Mouse (Mus musculus) granulocyte monocyte progenitor cell, adult 5-6 weeks (primary cell): ENCODE results near the gene Usp17lc. TPM values are rescaled to one million over a fixed set of nuclear protein-coding genes. Genes with fewer than 3 reads are reported as not detected.
"Not testable (repeated sequence)": the region's sequence is repeated elsewhere in the genome, so short reads cannot be mapped to it uniquely, and the experiment has no call there.

Experiments used
- ATAC-seq: replicated peaks from 2 replicates; pipeline ENCODE4 v1.8.0; 2016; ENCODE audit warnings: mild to moderate bottlenecking, moderate TSS enrichment, inconsistent platforms; ENCODE audit not compliant: poor library complexity, severe bottlenecking
- total RNA-seq, 2 experiments: library from RNA; stranded (forward) in 1 of 2; stranded (reverse) in 1 of 2; fragments of 200-712, 200-1000 nt in 1 of 2; fragments of >200 nt in 1 of 2; fragmentation: Nextera tagmentation in 1 of 2; gene quantifications; 2 replicates each; pipeline ENCODE4 v1.2.3; 2014 to 2017

The Usp17lc gene
- total RNA-seq (2014; fragmentation: Nextera tagmentation) (not detected in 2 replicates), total RNA-seq (2017) (not detected in 2 replicates)

DNA sequence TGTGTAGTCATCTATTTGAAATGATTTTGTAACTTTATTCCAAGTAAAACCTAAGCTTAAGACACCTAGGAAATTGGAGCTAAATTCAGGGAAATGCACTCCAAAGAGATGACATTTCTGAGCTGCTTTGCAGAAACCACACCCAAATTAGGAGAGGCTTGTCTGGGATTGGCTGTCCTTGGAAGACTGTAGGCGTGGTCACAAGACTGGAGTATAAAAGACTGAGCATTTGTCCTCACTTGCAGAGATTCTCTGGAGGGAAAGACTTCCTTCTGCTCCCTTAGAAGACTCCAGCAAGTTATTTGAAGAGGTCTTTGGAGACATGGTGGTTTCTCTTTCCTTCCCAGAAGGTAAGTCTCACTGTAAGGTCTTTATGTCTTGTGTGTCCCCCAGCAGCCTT lies at the start of gene Usp17lc:
Gene Usp17lc, plus strand, starts transcription at position 301 of the 400 bp plus-strand sequence.
- not testable (repeated sequence) for ATAC-seq

DNA sequence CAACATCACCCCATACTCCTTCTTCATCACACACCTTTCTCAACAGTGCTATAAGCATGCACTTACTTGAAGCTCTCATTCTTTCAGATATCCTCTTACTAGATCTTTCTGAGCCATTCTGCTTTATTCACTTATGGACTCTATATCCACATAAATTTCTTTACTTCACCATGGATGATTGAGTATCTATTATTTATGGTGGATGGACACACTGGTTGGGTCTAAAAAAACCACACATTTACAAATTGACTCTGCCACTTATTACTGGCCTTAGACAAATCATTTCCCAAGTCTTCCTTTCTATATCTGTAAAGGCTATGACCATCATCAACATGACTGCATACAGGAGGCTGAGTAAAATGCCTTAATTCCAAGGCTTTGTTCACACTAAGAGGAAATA lies 28.8 kb upstream of the Usp17lc start, which contains the start of gene Olfr603:
Gene Olfr603, minus strand, starts transcription at position 101 of the 400 bp plus-strand sequence.
- no peak for ATAC-seq

DNA sequence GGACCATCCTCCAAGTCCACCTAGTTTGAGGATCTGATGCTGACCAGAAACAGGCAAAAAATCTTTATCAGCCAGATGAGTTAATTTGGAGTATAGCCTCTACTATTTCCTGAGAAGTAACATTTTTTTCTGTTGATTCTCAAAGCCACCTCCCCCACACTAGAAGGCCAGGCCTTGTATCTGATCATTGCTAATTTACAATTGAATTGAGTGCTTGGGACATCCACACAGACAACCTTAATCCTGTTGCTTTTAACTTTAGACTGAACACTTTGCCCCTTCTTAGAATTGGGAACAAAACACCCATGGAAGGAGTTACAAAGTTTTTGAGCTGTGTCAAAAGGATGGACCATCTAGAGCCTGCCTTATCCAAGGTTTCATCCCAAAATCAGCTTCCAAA lies 17.1 kb upstream of the Usp17lc start:
- ATAC-seq = no peak

DNA sequence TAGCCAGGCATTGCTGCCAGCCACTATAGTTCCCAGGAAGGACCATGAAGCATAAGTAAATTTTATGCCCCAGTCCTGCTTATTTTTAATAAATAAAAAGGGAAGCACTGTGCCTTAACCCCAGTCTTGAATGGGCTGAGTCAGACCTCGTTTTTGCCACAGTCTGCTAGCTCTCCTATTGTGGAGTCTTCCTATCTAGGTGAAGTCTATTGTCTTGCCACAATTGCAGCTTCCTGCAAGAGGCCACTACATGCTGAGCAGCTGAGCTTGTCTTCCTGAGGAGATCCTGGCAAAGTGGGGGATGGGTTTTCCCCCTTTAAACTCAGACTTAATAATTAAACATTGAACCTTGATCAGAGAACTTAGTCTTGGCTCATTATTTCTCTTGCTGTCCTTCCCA lies 15.9 kb upstream of the Usp17lc start:
- no peak for ATAC-seq

DNA sequence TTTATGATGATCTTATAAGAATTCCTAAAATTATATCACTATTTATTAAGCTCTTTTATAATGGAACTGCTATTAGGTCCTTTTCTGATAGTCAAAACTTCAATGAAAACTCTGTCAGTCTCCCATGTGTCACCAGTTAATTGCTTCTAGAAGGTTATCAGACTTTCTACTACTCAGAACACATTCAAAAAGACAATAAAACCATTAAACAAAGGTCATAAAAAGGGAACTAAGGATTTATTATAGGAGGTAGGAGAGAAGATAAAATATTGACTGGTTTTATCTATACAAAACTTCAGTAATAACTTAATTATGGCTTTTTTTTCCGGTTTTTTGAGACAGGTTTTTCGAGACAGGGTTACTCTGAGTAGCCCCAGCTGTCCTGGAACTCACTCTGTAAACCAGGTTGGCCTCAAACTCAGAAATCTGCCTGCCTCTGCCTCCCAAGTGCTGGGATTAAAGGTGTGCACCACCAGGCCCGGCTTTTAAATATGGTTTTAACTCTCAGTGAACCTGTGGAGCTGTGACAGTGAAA lies 8.3 kb upstream of the Usp17lc start:
- not testable (repeated sequence) for ATAC-seq

DNA sequence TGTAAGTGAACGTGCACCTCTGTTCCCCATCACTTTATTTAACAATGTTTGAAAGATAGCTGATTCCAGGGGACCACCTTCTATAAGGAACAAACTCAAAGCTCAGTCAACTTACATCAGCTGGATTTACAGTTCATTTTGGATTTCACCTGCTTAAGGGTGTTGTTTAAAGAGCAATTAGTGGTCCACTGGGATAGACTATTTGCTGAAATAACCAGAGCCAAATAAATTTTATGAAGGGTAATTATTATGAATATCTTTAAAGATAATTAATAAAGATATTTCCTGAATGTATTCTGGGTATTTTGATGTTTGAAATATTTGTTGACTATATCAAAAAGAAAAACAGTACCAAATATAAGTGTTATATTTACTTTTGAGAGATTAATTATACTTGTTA lies 30.5 kb downstream of the Usp17lc start, which contains the start of gene Olfr605:
Gene Olfr605, minus strand, starts transcription at position 101 of the 400 bp plus-strand sequence.
- no peak for ATAC-seq

DNA sequence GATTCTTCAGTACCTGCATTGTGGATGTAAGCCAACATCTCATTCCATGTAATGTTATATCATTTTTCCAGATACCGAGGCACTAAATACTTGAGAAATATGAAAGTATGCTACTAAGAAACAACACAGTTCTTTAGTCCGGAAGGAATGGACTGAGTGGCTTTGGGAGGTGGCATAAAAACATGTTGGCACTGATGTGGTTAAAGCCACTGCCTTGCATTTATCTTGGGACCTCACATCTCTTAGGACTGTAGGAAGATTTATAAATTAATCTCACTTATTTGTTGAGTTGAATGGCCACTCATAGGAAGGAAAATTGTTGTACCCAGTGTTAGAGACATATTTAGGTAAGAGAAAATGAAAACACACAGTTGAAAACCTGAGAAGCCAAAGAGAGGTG lies 33.9 kb downstream of the Usp17lc start, which contains the start of gene Olfr606:
Gene Olfr606, plus strand, starts transcription at position 301 of the 400 bp plus-strand sequence.
- no peak for ATAC-seq

DNA sequence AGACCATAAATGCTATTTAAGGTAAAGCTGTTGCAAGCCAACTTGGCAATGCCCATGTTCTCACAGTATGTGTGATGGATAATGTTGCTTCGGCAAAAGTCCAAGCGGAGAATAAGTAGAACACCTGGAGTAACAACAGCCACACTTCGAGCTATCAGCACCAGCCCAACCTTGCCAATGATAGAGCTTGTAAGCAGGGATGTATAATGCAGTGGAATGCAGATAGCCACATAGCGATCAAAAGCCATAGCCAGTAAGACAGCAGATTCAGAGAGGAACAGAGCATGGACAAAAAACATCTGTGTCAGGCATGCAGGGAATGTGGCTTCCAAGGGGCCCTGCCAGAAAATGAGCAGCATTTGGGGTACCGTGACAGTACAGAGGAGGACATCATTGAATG lies 45.7 kb downstream of the Usp17lc start:
- ATAC-seq = no peak

Other genes starting within 250 kb of the Usp17lc start
- gene Olfr591, start 236.7 kb upstream of the Usp17lc start, total RNA-seq (2014; fragmentation: Nextera tagmentation) = not detected in 2 replicates
- not detected in 2 replicates for gene Olfr591, start 236.7 kb upstream of the Usp17lc start, total RNA-seq (2017)
- gene Olfr592, start 230.3 kb upstream of the Usp17lc start, total RNA-seq (2014; fragmentation: Nextera tagmentation) = not detected in 2 replicates
- gene Olfr592, start 230.3 kb upstream of the Usp17lc start, total RNA-seq (2017) = not detected in 2 replicates
- gene Olfr593, start 203.2 kb upstream of the Usp17lc start, total RNA-seq (2014; fragmentation: Nextera tagmentation) = not detected in 2 replicates
- gene Olfr593, start 203.2 kb upstream of the Usp17lc start, total RNA-seq (2017) = not detected in 2 replicates
- gene Olfr594, start 198.1 kb upstream of the Usp17lc start, total RNA-seq (2014; fragmentation: Nextera tagmentation) = not detected in 2 replicates
- not detected in 2 replicates for gene Olfr594, start 198.1 kb upstream of the Usp17lc start, total RNA-seq (2017)
- gene Usp17ld, start 162.6 kb upstream of the Usp17lc start, total RNA-seq (2014; fragmentation: Nextera tagmentation) = not detected in 2 replicates
- not detected in 2 replicates for gene Usp17ld, start 162.6 kb upstream of the Usp17lc start, total RNA-seq (2017)
- gene Olfr596, start 109.4 kb upstream of the Usp17lc start, total RNA-seq (2014; fragmentation: Nextera tagmentation) = not detected in 2 replicates
- not detected in 2 replicates for gene Olfr596, start 109.4 kb upstream of the Usp17lc start, total RNA-seq (2017)
- gene Olfr597, start 98.8 kb upstream of the Usp17lc start, total RNA-seq (2014; fragmentation: Nextera tagmentation) = not detected in 2 replicates
- not detected in 2 replicates for gene Olfr597, start 98.8 kb upstream of the Usp17lc start, total RNA-seq (2017)
- not detected in 2 replicates for gene Olfr598, start 91.5 kb upstream of the Usp17lc start, total RNA-seq (2014; fragmentation: Nextera tagmentation)
- gene Olfr598, start 91.5 kb upstream of the Usp17lc start, total RNA-seq (2017) = not detected in 2 replicates
- not detected in 2 replicates for gene Olfr599, start 79.2 kb upstream of the Usp17lc start, total RNA-seq (2014; fragmentation: Nextera tagmentation)
- not detected in 2 replicates for gene Olfr599, start 79.2 kb upstream of the Usp17lc start, total RNA-seq (2017)
- not detected in 2 replicates for gene Olfr600, start 65.4 kb upstream of the Usp17lc start, total RNA-seq (2014; fragmentation: Nextera tagmentation)
- not detected in 2 replicates for gene Olfr600, start 65.4 kb upstream of the Usp17lc start, total RNA-seq (2017)
- gene Olfr601, start 52.4 kb upstream of the Usp17lc start, total RNA-seq (2014; fragmentation: Nextera tagmentation) = not detected in 2 replicates
- not detected in 2 replicates for gene Olfr601, start 52.4 kb upstream of the Usp17lc start, total RNA-seq (2017)
- gene Olfr603, start 28.9 kb upstream of the Usp17lc start, total RNA-seq (2014; fragmentation: Nextera tagmentation) = not detected in 2 replicates
- not detected in 2 replicates for gene Olfr603, start 28.9 kb upstream of the Usp17lc start, total RNA-seq (2017)
- gene Olfr605, start 30.4 kb downstream of the Usp17lc start, total RNA-seq (2014; fragmentation: Nextera tagmentation) = not detected in 2 replicates
- gene Olfr605, start 30.4 kb downstream of the Usp17lc start, total RNA-seq (2017) = not detected in 2 replicates
- gene Olfr606, start 34.0 kb downstream of the Usp17lc start, total RNA-seq (2014; fragmentation: Nextera tagmentation) = not detected in 2 replicates
- gene Olfr606, start 34.0 kb downstream of the Usp17lc start, total RNA-seq (2017) = not detected in 2 replicates
- gene Olfr607, start 49.1 kb downstream of the Usp17lc start, total RNA-seq (2014; fragmentation: Nextera tagmentation) = not detected in 2 replicates
- gene Olfr607, start 49.1 kb downstream of the Usp17lc start, total RNA-seq (2017) = not detected in 2 replicates
- not detected in 2 replicates for gene Olfr608, start 54.8 kb downstream of the Usp17lc start, total RNA-seq (2014; fragmentation: Nextera tagmentation)
- not detected in 2 replicates for gene Olfr608, start 54.8 kb downstream of the Usp17lc start, total RNA-seq (2017)
- gene Olfr609, start 83.0 kb downstream of the Usp17lc start, total RNA-seq (2014; fragmentation: Nextera tagmentation) = not detected in 2 replicates
- not detected in 2 replicates for gene Olfr609, start 83.0 kb downstream of the Usp17lc start, total RNA-seq (2017)
- not detected in 2 replicates for gene Olfr610, start 97.0 kb downstream of the Usp17lc start, total RNA-seq (2014; fragmentation: Nextera tagmentation)
- gene Olfr610, start 97.0 kb downstream of the Usp17lc start, total RNA-seq (2017) = not detected in 2 replicates
- not detected in 2 replicates for gene Olfr611, start 105.8 kb downstream of the Usp17lc start, total RNA-seq (2014; fragmentation: Nextera tagmentation)
- not detected in 2 replicates for gene Olfr611, start 105.8 kb downstream of the Usp17lc start, total RNA-seq (2017)
- gene Olfr612, start 127.6 kb downstream of the Usp17lc start, total RNA-seq (2014; fragmentation: Nextera tagmentation) = not detected in 2 replicates
- gene Olfr612, start 127.6 kb downstream of the Usp17lc start, total RNA-seq (2017) = not detected in 2 replicates
- not detected in 2 replicates for gene Olfr613, start 133.0 kb downstream of the Usp17lc start, total RNA-seq (2014; fragmentation: Nextera tagmentation)
- gene Olfr613, start 133.0 kb downstream of the Usp17lc start, total RNA-seq (2017) = not detected in 2 replicates
- not detected in 2 replicates for gene Olfr615, start 141.0 kb downstream of the Usp17lc start, total RNA-seq (2014; fragmentation: Nextera tagmentation)
- gene Olfr615, start 141.0 kb downstream of the Usp17lc start, total RNA-seq (2017) = not detected in 2 replicates
- gene Olfr616, start 154.1 kb downstream of the Usp17lc start, total RNA-seq (2014; fragmentation: Nextera tagmentation) = not detected in 2 replicates
- not detected in 2 replicates for gene Olfr616, start 154.1 kb downstream of the Usp17lc start, total RNA-seq (2017)
- gene Olfr617, start 158.0 kb downstream of the Usp17lc start, total RNA-seq (2014; fragmentation: Nextera tagmentation) = not detected in 2 replicates
- not detected in 2 replicates for gene Olfr617, start 158.0 kb downstream of the Usp17lc start, total RNA-seq (2017)
- gene Olfr618, start 175.0 kb downstream of the Usp17lc start, total RNA-seq (2014; fragmentation: Nextera tagmentation) = not detected in 2 replicates
- gene Olfr618, start 175.0 kb downstream of the Usp17lc start, total RNA-seq (2017) = not detected in 2 replicates
- not detected in 2 replicates for gene Olfr619, start 185.5 kb downstream of the Usp17lc start, total RNA-seq (2014; fragmentation: Nextera tagmentation)
- not detected in 2 replicates for gene Olfr619, start 185.5 kb downstream of the Usp17lc start, total RNA-seq (2017)
- not detected in 2 replicates for gene Olfr620, start 197.5 kb downstream of the Usp17lc start, total RNA-seq (2014; fragmentation: Nextera tagmentation)
- not detected in 2 replicates for gene Olfr620, start 197.5 kb downstream of the Usp17lc start, total RNA-seq (2017)
- gene Olfr622, start 227.6 kb downstream of the Usp17lc start, total RNA-seq (2014; fragmentation: Nextera tagmentation) = not detected in 2 replicates
- not detected in 2 replicates for gene Olfr622, start 227.6 kb downstream of the Usp17lc start, total RNA-seq (2017)
- not detected in 2 replicates for gene Olfr623, start 248.6 kb downstream of the Usp17lc start, total RNA-seq (2014; fragmentation: Nextera tagmentation)
- gene Olfr623, start 248.6 kb downstream of the Usp17lc start, total RNA-seq (2017) = not detected in 2 replicates